Mouse (Mus musculus) c-Kit-positive CD71-positive TER-119-negative erythroid progenitor cells, embryonic 14.5 days (primary cell): ENCODE results near the gene Gpr119.

Experiments used
- DNase-seq: peaks from one replicate; pipeline ENCODE4 v3.0.0-alpha.2; 2013; ENCODE audit warnings: low read depth

Gpr119 gene

GRCm38 (mm10) chrX:48674171-48674570 lies at the start of gene Gpr119:
Gene Gpr119, minus strand, starts transcription at chrX:48674478.
- no peak for DNase-seq

- DNase-seq, result no peak
Observed at GRCm38 (mm10) chrX:48712846-48713245, 38.6 kb upstream of the Gpr119 start.

GRCm38 (mm10) chrX:48709701-48710100 lies 35.4 kb upstream of the Gpr119 start:
- no peak for DNase-seq

GRCm38 (mm10) chrX:48694864-48695371 lies 20.6 kb upstream of the Gpr119 start, which contains the start of gene Rbmx2:
Gene Rbmx2, plus strand, starts transcription at chrX:48695004.
- DNase-seq, result peak; percentile 75

GRCm38 (mm10) chrX:48694460-48694859 lies 20.2 kb upstream of the Gpr119 start:
- no peak for DNase-seq

- DNase-seq, result no peak
Observed at GRCm38 (mm10) chrX:48683857-48684256, 9.6 kb upstream of the Gpr119 start.

- peak; percentile 32 for DNase-seq
Observed at GRCm38 (mm10) chrX:48683451-48683850, 9.2 kb upstream of the Gpr119 start.

GRCm38 (mm10) chrX:48671714-48672113 lies 2.6 kb downstream of the Gpr119 start:
- no peak for DNase-seq

- DNase-seq, result no peak
Observed at GRCm38 (mm10) chrX:48669588-48669987, 4.7 kb downstream of the Gpr119 start.

GRCm38 (mm10) chrX:48666807-48667206 lies 7.5 kb downstream of the Gpr119 start:
- DNase-seq, result no peak

GRCm38 (mm10) chrX:48644122-48644521 lies 30.2 kb downstream of the Gpr119 start:
- DNase-seq, result no peak

GRCm38 (mm10) chrX:48637032-48637431 lies 37.2 kb downstream of the Gpr119 start:
- no peak for DNase-seq

GRCm38 (mm10) chrX:48624054-48624420 lies 50.2 kb downstream of the Gpr119 start:
- DNase-seq, result no peak

- DNase-seq, result peak; percentile 65
Observed at GRCm38 (mm10) chrX:48623379-48624053, 50.8 kb downstream of the Gpr119 start, which contains the start of gene Slc25a14. Gene Slc25a14, plus strand, starts transcription at chrX:48623413.

- no peak for DNase-seq
Observed at GRCm38 (mm10) chrX:48623049-48623378, 51.3 kb downstream of the Gpr119 start.
